Mouse (Mus musculus) E14TG2a.4 (cell line): ENCODE data around the gene Kdelc2.

Experiments used
- H3K27me3 ChIP-seq: 2 replicates; pipeline ENCODE4 v1.6.1; 2014; ENCODE audit warnings: low read length, control low read depth; ENCODE audit not compliant: insufficient read depth
- H3K36me3 ChIP-seq: 2 replicates; pipeline ENCODE4 v1.6.1; 2014; ENCODE audit warnings: low read length, control low read depth; ENCODE audit not compliant: insufficient read depth
- H3K4me1 ChIP-seq: replicated peaks from 2 replicates; pipeline ENCODE4 v1.6.1; 2014; ENCODE audit warnings: low read depth, low read length, control low read depth
- H3K4me3 ChIP-seq: replicated peaks from 2 replicates; pipeline ENCODE4 v1.5.1; 2014; ENCODE audit warnings: mild to moderate bottlenecking, low read length
- H3K9me3 ChIP-seq: 2 replicates; pipeline ENCODE4 v1.6.1; 2014; ENCODE audit warnings: low read length, control low read depth
- CTCF ChIP-seq: conservative IDR thresholded peaks from 2 replicates; pipeline ENCODE4 v1.5.1; 2014; ENCODE audit warnings: low read length
- NANOG ChIP-seq: IDR thresholded peaks from 2 replicates; pipeline ENCODE4 v1.6.1; 2014; ENCODE audit warnings: borderline replicate concordance, low read length, mixed read lengths
- POU5F1 ChIP-seq: IDR thresholded peaks from 2 replicates; pipeline ENCODE4 v1.6.1; 2014; ENCODE audit warnings: low read length, borderline replicate concordance

The Kdelc2 gene

GRCm38 (mm10) chr9:53404753-53405722, 21.2 kb downstream of the Kdelc2 start:
- H3K4me1 ChIP-seq: peaks cover 55% of the 10 kb centered on the region
- no peaks in the 10 kb centered on the region for H3K36me3 ChIP-seq
- peak overlapping the region; percentile 82 for H3K4me3 ChIP-seq
- H3K9me3 ChIP-seq: no peaks in the 10 kb centered on the region
- no peak for TF ChIP-seq POU5F1
- no peak for TF ChIP-seq NANOG
- no peaks in the 10 kb centered on the region for H3K27me3 ChIP-seq

- no peak for TF ChIP-seq CTCF
- TF ChIP-seq NANOG: no peak
- TF ChIP-seq POU5F1: no peak
Observed at GRCm38 (mm10) chr9:53408548-53408947, 24.7 kb downstream of the Kdelc2 start.

GRCm38 (mm10) chr9:53408953-53409361, 25.1 kb downstream of the Kdelc2 start:
- no peaks in the 10 kb centered on the region for H3K36me3 ChIP-seq
- H3K9me3 ChIP-seq: no peaks in the 10 kb centered on the region
- TF ChIP-seq CTCF (no peak), POU5F1 (no peak), NANOG (no peak)
- H3K4me1 ChIP-seq: peaks cover 35% of the 10 kb centered on the region
- H3K4me3 ChIP-seq: no peak overlapping the region
- no peaks in the 10 kb centered on the region for H3K27me3 ChIP-seq

More at GRCm38 (mm10) chr9:53408548-53408947, 24.7 kb downstream of the Kdelc2 start:
- Histone ChIP-seq H3K27me3 (no peaks in the 10 kb centered on the region), H3K4me3 (no peak overlapping the region), H3K36me3 (no peaks in the 10 kb centered on the region), H3K9me3 (no peaks in the 10 kb centered on the region), H3K4me1 (peaks cover 35% of the 10 kb centered on the region)

- Histone ChIP-seq H3K4me1 (peaks cover 35% of the 10 kb centered on the region), H3K4me3 (no peak overlapping the region), H3K36me3 (no peaks in the 10 kb centered on the region), H3K27me3 (no peaks in the 10 kb centered on the region), H3K9me3 (no peaks in the 10 kb centered on the region)
- TF ChIP-seq CTCF: no peak
- no peak for TF ChIP-seq POU5F1
- no peak for TF ChIP-seq NANOG
Observed at GRCm38 (mm10) chr9:53409427-53409826, 25.6 kb downstream of the Kdelc2 start.

GRCm38 (mm10) chr9:53422133-53422896, 38.5 kb downstream of the Kdelc2 start:
- Histone ChIP-seq H3K36me3 (no peaks in the 10 kb centered on the region), H3K4me3 (no peak overlapping the region), H3K9me3 (peaks cover 12% of the 10 kb centered on the region), H3K4me1 (no peaks in the 10 kb centered on the region), H3K27me3 (no peaks in the 10 kb centered on the region)
- TF ChIP-seq CTCF (no peak), POU5F1 (no peak), NANOG (no peak)

- no peaks in the 10 kb centered on the region for H3K9me3 ChIP-seq
- H3K4me1 ChIP-seq: no peaks in the 10 kb centered on the region
- no peaks in the 10 kb centered on the region for H3K27me3 ChIP-seq
- no peaks in the 10 kb centered on the region for H3K36me3 ChIP-seq
- TF ChIP-seq POU5F1 (no peak), NANOG (no peak), CTCF (no peak)
- no peak overlapping the region for H3K4me3 ChIP-seq
Observed at GRCm38 (mm10) chr9:53426726-53427125, 42.9 kb downstream of the Kdelc2 start.

GRCm38 (mm10) chr9:53427638-53428037, 43.8 kb downstream of the Kdelc2 start:
- no peaks in the 10 kb centered on the region for H3K9me3 ChIP-seq
- TF ChIP-seq NANOG: no peak
- no peak for TF ChIP-seq CTCF
- TF ChIP-seq POU5F1: no peak
- no peaks in the 10 kb centered on the region for H3K4me1 ChIP-seq
- H3K4me3 ChIP-seq: no peak overlapping the region
- H3K36me3 ChIP-seq: no peaks in the 10 kb centered on the region
- no peaks in the 10 kb centered on the region for H3K27me3 ChIP-seq

- no peak for TF ChIP-seq CTCF
- TF ChIP-seq NANOG: no peak
- no peak for TF ChIP-seq POU5F1
- Histone ChIP-seq H3K27me3 (no peaks in the 10 kb centered on the region), H3K4me1 (no peaks in the 10 kb centered on the region), H3K36me3 (peaks cover 29% of the 10 kb centered on the region), H3K4me3 (no peak overlapping the region), H3K9me3 (no peaks in the 10 kb centered on the region)
Observed at GRCm38 (mm10) chr9:53435830-53436570, 52.2 kb downstream of the Kdelc2 start.
